Mouse (Mus musculus) mouse embryonic stem cell (cell line): ENCODE data around the gene Snx29.
"Not testable (repeated sequence)": the region's sequence is repeated elsewhere in the genome, so short reads cannot be mapped to it uniquely, and the experiment has no call there.

ENCODE experiments used
- in situ Hi-C, 2 experiments: fragments of 300-500 bp; cut with MboI; formaldehyde crosslinking; loops; 1 replicate in 1 of 2; 3 replicates in 1 of 2; pipeline ENCODE4 v1.14.3; 2019 to 2020; ENCODE audit warnings: low sequenced_read_pairs in 2 of 2, low pct_unique_long_range_greater_than_20kb in 1 of 2, mixed read lengths in 1 of 2; ENCODE audit not compliant: unreplicated experiment in 1 of 2

Snx29 gene

GRCm38 (mm10) chr16:11343292-11343815 lies 20.6 kb downstream of the Snx29 start:
- in situ Hi-C loops = no loop called here

GRCm38 (mm10) chr16:11351903-11352302 lies 29.2 kb downstream of the Snx29 start:
- in situ Hi-C loops = no loop called here

DNA sequence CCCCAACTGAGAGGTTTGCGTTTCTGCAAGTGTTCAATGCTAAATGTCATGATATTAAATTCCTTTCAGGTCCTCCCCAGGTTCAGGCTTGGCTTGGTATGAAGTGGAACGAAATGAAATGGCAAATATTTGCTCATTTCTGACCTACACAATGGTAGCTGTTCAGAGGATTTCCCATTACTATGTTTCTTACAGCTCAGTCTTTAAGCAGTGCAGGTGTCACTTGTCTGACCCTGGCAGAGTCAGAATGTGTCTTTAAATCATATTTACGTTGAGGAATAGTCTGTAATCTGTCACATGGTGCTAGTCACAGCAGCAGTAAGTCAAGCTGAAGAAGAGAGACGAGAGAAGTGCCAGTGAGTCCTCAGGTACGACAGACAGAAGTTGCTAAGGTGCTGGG lies 36.5 kb downstream of the Snx29 start:
- in situ Hi-C loops = no loop called here

DNA sequence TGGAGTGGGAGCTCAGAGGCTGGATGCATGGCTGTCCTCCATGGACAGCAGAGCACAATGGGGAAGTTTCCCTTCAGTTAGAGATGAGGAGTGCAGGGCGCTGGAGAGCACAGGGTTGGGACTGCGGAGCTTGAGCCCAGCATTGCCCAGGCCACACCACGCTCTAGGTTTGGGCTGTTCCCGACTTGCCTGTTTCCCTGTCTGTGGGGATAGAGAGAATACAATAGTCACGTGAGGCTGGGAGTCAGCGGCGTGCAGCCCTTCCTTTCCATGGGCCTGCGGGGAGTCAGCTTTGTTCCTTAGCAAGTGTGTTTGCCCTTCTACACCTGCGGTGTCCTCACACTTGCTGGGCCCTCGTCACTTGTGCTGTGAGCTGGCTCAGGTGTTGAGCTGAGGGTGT lies 37.2 kb downstream of the Snx29 start:
- in situ Hi-C loops = no loop called here

DNA sequence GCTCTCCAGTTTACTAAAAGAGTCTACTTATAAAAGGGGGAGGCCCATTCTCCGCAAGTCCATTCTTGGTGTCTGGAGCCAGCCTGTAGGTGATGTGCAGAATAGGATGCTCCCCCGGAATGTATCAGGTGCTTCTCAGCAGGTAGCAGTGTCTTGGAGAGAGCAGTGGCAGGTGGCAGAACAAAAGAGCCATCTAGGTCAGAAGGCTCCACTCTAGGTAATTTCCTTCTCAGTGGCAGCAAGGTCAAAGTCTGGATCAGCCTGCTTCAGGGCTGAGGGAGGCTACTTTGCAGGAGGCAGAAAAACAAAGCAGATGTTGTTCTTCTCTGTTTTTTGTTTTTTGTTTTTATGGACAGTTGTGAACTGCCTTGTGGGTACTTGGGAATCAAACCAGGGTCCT lies 37.9 kb downstream of the Snx29 start:
- in situ Hi-C loops = not testable (repeated sequence)

- in situ Hi-C loops = no loop called here
These were observed 42.9 kb downstream of the Snx29 start for GRCm38 (mm10) chr16:11365626-11366025.

DNA sequence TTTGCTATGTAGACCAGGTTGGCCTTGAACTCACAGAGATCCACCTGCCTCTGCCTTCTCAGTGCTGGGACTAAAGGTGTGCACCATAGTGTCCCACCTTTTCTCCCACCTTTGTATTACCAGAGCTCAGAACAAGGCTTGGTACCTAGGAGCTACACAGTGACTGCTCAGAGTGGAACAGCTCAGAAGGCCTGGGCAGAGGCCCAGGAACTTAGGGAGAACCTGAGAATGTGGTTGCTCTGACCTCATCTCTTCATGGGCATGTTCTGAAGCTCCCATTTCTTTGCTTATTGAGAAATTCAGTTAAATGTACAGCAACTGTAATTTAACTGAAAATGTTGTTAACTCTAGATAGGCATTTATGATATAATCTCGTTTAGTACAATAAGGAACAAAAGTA lies 44.1 kb downstream of the Snx29 start:
- in situ Hi-C loops = no loop called here

GRCm38 (mm10) chr16:11368412-11368811 lies 45.7 kb downstream of the Snx29 start:
- in situ Hi-C loops = no loop called here

- in situ Hi-C loops = no loop called here
These were observed 46.5 kb downstream of the Snx29 start for GRCm38 (mm10) chr16:11369162-11369561.

GRCm38 (mm10) chr16:11369642-11370041 lies 46.9 kb downstream of the Snx29 start:
- in situ Hi-C loops = no loop called here

GRCm38 (mm10) chr16:11370132-11370544 lies 47.4 kb downstream of the Snx29 start:
- in situ Hi-C loops = no loop called here

- in situ Hi-C loops = no loop called here
These were observed 56.6 kb downstream of the Snx29 start for GRCm38 (mm10) chr16:11379264-11379663.

GRCm38 (mm10) chr16:11380038-11380437 lies 57.3 kb downstream of the Snx29 start:
- in situ Hi-C loops = no loop called here

DNA sequence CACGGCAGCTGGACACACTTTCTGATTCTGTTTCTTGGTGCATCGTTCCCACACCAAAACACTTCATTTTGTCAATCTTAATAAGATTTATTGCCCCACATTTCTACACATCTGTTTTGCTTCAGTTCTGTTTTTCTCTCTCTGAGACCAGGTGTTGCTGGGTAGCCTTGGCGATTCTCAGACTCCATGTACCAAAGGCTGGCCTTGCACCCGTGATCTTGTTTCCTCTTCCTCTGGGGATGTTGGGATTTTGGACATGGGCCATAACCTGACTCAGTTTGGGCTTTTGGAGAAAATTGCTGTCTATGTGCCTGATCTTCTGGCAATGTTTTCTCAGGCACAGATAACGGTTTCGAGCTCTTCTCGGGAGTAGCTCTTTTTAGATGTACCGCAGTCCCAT lies 58.2 kb downstream of the Snx29 start:
- in situ Hi-C loops = no loop called here

- in situ Hi-C loops = no loop called here
These were observed 61.7 kb downstream of the Snx29 start for GRCm38 (mm10) chr16:11384361-11384760.

GRCm38 (mm10) chr16:11385150-11385549 lies 62.4 kb downstream of the Snx29 start:
- in situ Hi-C loops = no loop called here

GRCm38 (mm10) chr16:11385798-11386197 lies 63.1 kb downstream of the Snx29 start:
- in situ Hi-C loops = no loop called here

DNA sequence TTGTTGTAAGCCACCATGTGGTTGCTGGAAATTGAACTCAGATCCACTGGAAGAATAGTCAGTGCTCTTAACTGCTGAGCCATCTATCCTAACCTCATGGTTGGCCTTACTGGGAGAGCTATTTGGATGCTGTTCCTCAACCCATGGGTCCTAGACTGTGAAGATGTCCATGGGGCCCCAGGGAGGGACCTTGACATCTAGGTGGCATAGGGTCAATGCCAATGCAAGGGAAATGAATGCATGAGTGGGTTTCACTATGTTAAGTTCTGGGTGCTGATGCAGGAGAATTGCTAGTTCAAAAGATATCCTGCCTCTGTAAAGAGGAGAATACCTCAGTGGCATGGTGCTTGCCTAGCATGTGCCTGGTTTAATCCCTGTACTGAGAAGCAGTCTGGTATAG lies 63.5 kb downstream of the Snx29 start:
- in situ Hi-C loops = no loop called here

DNA sequence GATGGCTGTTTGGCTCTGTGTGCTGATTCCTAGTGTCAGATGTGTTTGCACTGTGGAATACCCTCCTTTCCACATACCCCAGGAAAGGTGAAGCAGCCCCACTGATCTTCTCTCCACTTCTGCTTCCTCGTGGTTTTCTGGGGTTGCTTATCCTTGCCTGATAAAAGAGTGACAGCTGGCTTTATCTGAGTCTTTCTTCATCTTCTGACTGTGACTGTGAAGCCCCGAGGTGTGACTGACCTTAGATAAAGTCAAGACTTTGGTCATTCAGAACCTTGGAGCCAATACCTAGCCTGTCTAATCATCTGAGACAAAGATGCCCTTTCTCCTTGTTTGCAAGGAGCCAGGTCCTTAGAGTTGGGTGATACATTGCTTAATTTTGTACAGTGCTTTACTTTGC lies 65.4 kb downstream of the Snx29 start:
- in situ Hi-C loops = no loop called here

- in situ Hi-C loops = no loop called here
These were observed 66.6 kb downstream of the Snx29 start for GRCm38 (mm10) chr16:11389324-11389723.

GRCm38 (mm10) chr16:11396570-11396969 lies 73.9 kb downstream of the Snx29 start:
- in situ Hi-C loops = no loop called here
